In the genomic region with DNA sequence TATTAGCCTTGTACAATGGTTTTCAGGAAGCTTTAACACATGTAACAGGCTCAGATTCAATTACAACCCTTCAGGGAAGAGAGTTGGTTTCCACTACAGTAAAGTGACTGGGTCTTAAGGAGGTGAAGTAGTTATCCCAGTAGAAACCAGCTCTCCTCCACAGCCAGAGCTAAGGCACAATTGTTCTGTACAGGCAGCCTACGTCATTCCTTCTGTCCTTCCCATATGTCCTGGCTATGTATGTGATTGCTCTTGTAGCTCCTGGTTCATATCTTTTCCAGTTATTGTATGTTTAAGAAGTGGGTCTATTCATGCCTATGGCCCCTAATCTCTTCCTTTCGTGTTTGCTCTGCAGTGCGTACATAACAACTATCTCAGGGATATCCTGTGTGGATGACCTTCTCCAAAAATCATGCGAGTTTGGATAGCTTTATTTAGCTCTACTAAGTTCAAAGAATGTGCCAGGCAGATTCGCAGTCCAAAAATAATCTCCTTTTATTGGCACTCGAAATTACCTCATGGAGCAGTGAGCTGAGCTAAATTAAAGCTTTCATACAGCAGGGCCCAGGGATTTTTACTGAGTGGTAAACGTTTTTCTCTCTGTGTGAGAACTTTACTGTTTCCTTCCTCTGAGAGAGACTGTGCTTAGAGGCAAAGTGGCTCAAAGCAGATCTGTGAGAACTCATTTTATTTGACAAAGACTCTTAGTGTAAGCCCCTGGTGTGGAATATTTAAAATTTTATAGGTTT, we compare ENCODE assay signal across 12 mouse cellular contexts. TPM values are rescaled to one million over a fixed set of nuclear protein-coding genes. Genes with fewer than 3 reads are reported as not detected.
A peak's percentile ranks its signal among the peaks of the same experiment; 100 is the strongest.
DNase-seq lines count a peak whose midpoint lies in the region; ATAC-seq lines count a peak whose summit lies in the region.
"Had no signal": no experiment of that assay in that cellular context is flagged by ENCODE, and none has a peak within 500 bp of the region (broad histone marks: within the 10 kb centered on the region; RNA-seq: fewer than 3 reads in every experiment).

No protein-coding gene starts in this region.

- 55% methylated on average over 7 of the region's 7 CpGs for whole genome bisulfite sequencing in forebrain, embryonic 11.5 days
- WGBS in forebrain, embryonic 10.5 days, result 72% methylated on average over 7 of the region's 7 CpGs
- 29% methylated on average over 7 of the region's 7 CpGs for WGBS in heart, embryonic 11.5 days (ENCODE audit: insufficient replicate concordance)
- 33% methylated on average over 7 of the region's 7 CpGs for WGBS in limb, embryonic 15.5 days

- DNase-seq in forebrain, embryonic 11.5 days (ENCODE audit: low spot score), result no peak
- no peak for DNase-seq in forebrain, embryonic 10.5 days (ENCODE audit: extremely low spot score, low spot score)
- DNase-seq in urinary bladder, adult 18-20 months (ENCODE audit: low spot score in 2 of 2), result no peak
- DNase-seq in spleen, postnatal 14 days (ENCODE audit: low spot score in 2 of 2), result no peak
- DNase-seq: liver had no signal

- peaks cover 7% of the 10 kb centered on the region; the same call in 1 of the 2 replicates for H3K4me1 ChIP-seq in forebrain, embryonic 11.5 days (replicated peaks; ENCODE audit: control insufficient read depth, insufficient read depth, low read length)
- peaks cover 36% of the 10 kb centered on the region for H3K4me1 ChIP-seq in forebrain, embryonic 10.5 days
- H3K4me1 ChIP-seq in megakaryocyte, embryonic 14.5 days, result peaks cover 20% of the 10 kb centered on the region
- peaks cover 13% of the 10 kb centered on the region for H3K4me1 ChIP-seq in heart, embryonic 11.5 days (ENCODE audit: control insufficient read depth, insufficient read depth, low read length)
- peaks cover 50% of the 10 kb centered on the region for H3K4me1 ChIP-seq in limb, embryonic 15.5 days
- H3K4me1 ChIP-seq: intestine, embryonic 15.5 days had no signal

- no peak overlapping the region for H3K9ac ChIP-seq in forebrain, embryonic 11.5 days (ENCODE audit: low read length)
- no peak overlapping the region for H3K9ac ChIP-seq in heart, embryonic 11.5 days (ENCODE audit: low read depth, low read length)
- H3K9ac ChIP-seq in limb, embryonic 15.5 days, result no peak overlapping the region
- H3K9ac ChIP-seq: embryonic facial prominence, embryonic 13.5 days; intestine, embryonic 15.5 days had no signal

- ATAC-seq in forebrain, embryonic 11.5 days (replicated peaks; ENCODE audit: low FRiP score), result peak; percentile 36; the same call in 1 of the 2 replicates
- ATAC-seq in megakaryocyte, adult 5-6 weeks (ENCODE audit: poor library complexity, severe bottlenecking), result no peak
- 0 out of 2 replicates have a peak, but pooled peaks have one; percentile 46 for ATAC-seq in heart, embryonic 11.5 days (replicated peaks; ENCODE audit: insufficient number of reproducible peaks, low FRiP score, low TSS enrichment)
- ATAC-seq in limb, embryonic 15.5 days (ENCODE audit: insufficient number of reproducible peaks, low FRiP score, low TSS enrichment, low read depth), result peak; percentile 79
- ATAC-seq: intestine, embryonic 15.5 days; Patski had no signal

- no peak overlapping the region for H3K27ac ChIP-seq in forebrain, embryonic 11.5 days (ENCODE audit: low read depth, low read length)
- no peak overlapping the region for H3K27ac ChIP-seq in forebrain, embryonic 10.5 days
- H3K27ac ChIP-seq in heart, embryonic 11.5 days (ENCODE audit: low read depth, low read length), result peak overlapping the region; percentile 60
- H3K27ac ChIP-seq in limb, embryonic 15.5 days, result peak overlapping the region; percentile 59
- H3K27ac ChIP-seq: embryonic facial prominence, embryonic 13.5 days; intestine, embryonic 15.5 days had no signal

- no peaks in the 10 kb centered on the region for H3K36me3 ChIP-seq in forebrain, embryonic 11.5 days (ENCODE audit: control insufficient read depth, insufficient read depth, low read length)
- H3K36me3 ChIP-seq in forebrain, embryonic 10.5 days (replicated peaks), result no peaks in the 10 kb centered on the region
- no peaks in the 10 kb centered on the region for H3K36me3 ChIP-seq in megakaryocyte, embryonic 14.5 days (replicated peaks; ENCODE audit: low read length)
- H3K36me3 ChIP-seq in heart, embryonic 11.5 days (ENCODE audit: control insufficient read depth, insufficient read depth, low read length), result no peaks in the 10 kb centered on the region
- H3K36me3 ChIP-seq in limb, embryonic 15.5 days, result no peaks in the 10 kb centered on the region; the same call in 1 of the 2 replicates
- H3K36me3 ChIP-seq: intestine, embryonic 15.5 days had no signal

- no peaks in the 10 kb centered on the region for H3K9me3 ChIP-seq in forebrain, embryonic 11.5 days (ENCODE audit: control insufficient read depth, low read length)
- no peaks in the 10 kb centered on the region for H3K9me3 ChIP-seq in forebrain, embryonic 10.5 days
- H3K9me3 ChIP-seq in megakaryocyte, embryonic 14.5 days, result no peaks in the 10 kb centered on the region
- H3K9me3 ChIP-seq in heart, embryonic 11.5 days (replicated peaks; ENCODE audit: control insufficient read depth, low read length), result no peaks in the 10 kb centered on the region
- H3K9me3 ChIP-seq in limb, embryonic 15.5 days, result no peaks in the 10 kb centered on the region
- H3K9me3 ChIP-seq: embryonic facial prominence, embryonic 13.5 days; intestine, embryonic 15.5 days had no signal

- no peak overlapping the region for H3K4me3 ChIP-seq in forebrain, embryonic 11.5 days (ENCODE audit: low read depth, low read length)
- no peak overlapping the region for H3K4me3 ChIP-seq in forebrain, embryonic 10.5 days
- H3K4me3 ChIP-seq in megakaryocyte, embryonic 14.5 days (replicated peaks), result peak overlapping the region; percentile 53
- no peak overlapping the region for H3K4me3 ChIP-seq in heart, embryonic 11.5 days (ENCODE audit: low read depth, low read length)
- no peak overlapping the region for H3K4me3 ChIP-seq in limb, embryonic 15.5 days
- H3K4me3 ChIP-seq: embryonic facial prominence, embryonic 13.5 days; intestine, embryonic 15.5 days had no signal

- no peaks in the 10 kb centered on the region for H3K27me3 ChIP-seq in forebrain, embryonic 11.5 days (ENCODE audit: control insufficient read depth, insufficient read depth, low read length)
- no peaks in the 10 kb centered on the region for H3K27me3 ChIP-seq in forebrain, embryonic 10.5 days (ENCODE audit: poor library complexity, severe bottlenecking)
- H3K27me3 ChIP-seq in megakaryocyte, embryonic 14.5 days (replicated peaks), result no peaks in the 10 kb centered on the region
- no peaks in the 10 kb centered on the region for H3K27me3 ChIP-seq in heart, embryonic 11.5 days (ENCODE audit: control insufficient read depth, insufficient read depth, low read length)
- H3K27me3 ChIP-seq in limb, embryonic 15.5 days, result no peaks in the 10 kb centered on the region
- H3K27me3 ChIP-seq: embryonic facial prominence, embryonic 13.5 days; intestine, embryonic 15.5 days; Patski had no signal

- no peak overlapping the region for H3K4me2 ChIP-seq in forebrain, embryonic 11.5 days (ENCODE audit: low read depth, low read length, severe bottlenecking)
- H3K4me2 ChIP-seq in heart, embryonic 11.5 days, result no peak overlapping the region
- no peak overlapping the region for H3K4me2 ChIP-seq in limb, embryonic 15.5 days
- H3K4me2 ChIP-seq: embryonic facial prominence, embryonic 13.5 days; intestine, embryonic 15.5 days had no signal

RNA-seq across cellular contexts. Expression of gene Prrx1, which starts 31.9 kb away (rescaled TPM):
- 28.5 and 29.0 TPM in 2 replicates for polyA plus RNA-seq in forebrain, embryonic 11.5 days (2014; fragmentation: Nextera tagmentation; extraction: Ambion mirVana)
- 32.2 and 35.9 TPM in 2 replicates for polyA plus RNA-seq in forebrain, embryonic 10.5 days (2016; fragmentation: Nextera tagmentation; extraction: Ambion mirVana)
- polyA plus RNA-seq in megakaryocyte, embryonic 14.5 days (2012; ENCODE audit: insufficient read depth, low replicate concordance), result not detected in 2 replicates
- 0.09 and 0.16 TPM in 2 replicates for total RNA-seq in megakaryocyte, adult 5-6 weeks (2015)
- 0.04 and 0.11 TPM in 2 replicates for total RNA-seq in megakaryocyte, adult 5-6 weeks (2017)
- polyA plus RNA-seq in heart, embryonic 11.5 days (2014; fragmentation: Nextera tagmentation; extraction: Ambion mirVana), result 9.1 and 9.7 TPM in 2 replicates
- polyA plus RNA-seq in limb, embryonic 15.5 days (2015; fragmentation: Nextera tagmentation; extraction: Ambion mirVana), result 102 and 115 TPM in 2 replicates

Comparison
In these comparisons a context has a peak if more than half of its experiments do, and no peak if none do; other contexts are left out.
1. H3K27ac ChIP-seq: peak in heart, embryonic 11.5 days (single experiment) and limb, embryonic 15.5 days (single experiment); none in forebrain, embryonic 11.5 days (single experiment) and forebrain, embryonic 10.5 days (single experiment).
2. RNA of gene Prrx1, which starts 31.9 kb away (polyA plus RNA-seq): 102 to 115 TPM in limb, embryonic 15.5 days, 32.2 to 35.9 TPM in forebrain, embryonic 10.5 days, 28.5 to 29.0 TPM in forebrain, embryonic 11.5 days and 9.1 to 9.7 TPM in heart, embryonic 11.5 days; not detected in megakaryocyte, embryonic 14.5 days; every median in the first group is over 10 times any median in the second.